Mouse (Mus musculus): ENCODE results near the gene Plxnc1. TPM values are rescaled to one million over a fixed set of nuclear protein-coding genes. Genes with fewer than 3 reads are reported as not detected.

The Plxnc1 gene
- polyA plus RNA-seq, 1 experiment, result 0.99 TPM

DNA sequence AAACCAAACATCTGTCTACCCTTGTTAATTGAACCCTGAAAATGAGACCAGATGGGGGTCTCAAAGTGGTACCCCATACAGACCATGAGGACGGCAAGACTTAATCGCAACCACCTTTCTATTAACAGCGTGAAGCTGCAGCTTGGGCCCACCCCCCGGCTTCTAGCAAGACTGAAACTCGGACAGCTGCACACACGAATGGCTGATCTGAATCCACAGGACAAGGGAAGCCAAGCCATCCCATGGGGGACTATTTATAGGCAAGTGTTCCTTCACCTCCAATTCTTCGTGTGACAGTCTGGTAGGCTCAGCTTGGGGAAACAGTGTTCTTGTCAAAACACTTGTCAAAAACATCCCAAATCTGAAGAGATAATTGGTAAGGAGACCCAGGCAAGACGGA lies 24.1 kb downstream of the Plxnc1 start:
- DNase-seq (ENCODE audit: low read depth), result no peak

DNA sequence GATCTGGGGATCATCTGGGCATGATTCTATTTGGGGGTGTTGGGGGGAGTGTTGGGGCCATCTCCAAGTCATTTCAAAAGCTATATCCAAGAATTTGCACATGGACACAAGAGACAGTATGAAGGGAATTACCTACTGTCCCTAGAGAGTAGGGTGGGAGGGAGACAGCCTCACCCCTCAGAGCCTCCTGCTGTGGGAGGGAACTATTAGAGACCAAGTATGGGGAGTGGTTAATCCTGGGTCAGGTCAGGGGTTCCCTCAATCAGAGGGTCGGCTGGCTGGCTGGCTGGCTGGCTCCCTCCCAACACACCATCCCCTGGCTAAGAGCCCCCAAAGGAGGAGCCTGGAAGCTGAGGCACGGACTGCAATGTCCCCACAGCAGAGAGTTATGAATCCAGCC lies 24.7 kb downstream of the Plxnc1 start:
- DNase-seq (ENCODE audit: low read depth), result no peak

DNA sequence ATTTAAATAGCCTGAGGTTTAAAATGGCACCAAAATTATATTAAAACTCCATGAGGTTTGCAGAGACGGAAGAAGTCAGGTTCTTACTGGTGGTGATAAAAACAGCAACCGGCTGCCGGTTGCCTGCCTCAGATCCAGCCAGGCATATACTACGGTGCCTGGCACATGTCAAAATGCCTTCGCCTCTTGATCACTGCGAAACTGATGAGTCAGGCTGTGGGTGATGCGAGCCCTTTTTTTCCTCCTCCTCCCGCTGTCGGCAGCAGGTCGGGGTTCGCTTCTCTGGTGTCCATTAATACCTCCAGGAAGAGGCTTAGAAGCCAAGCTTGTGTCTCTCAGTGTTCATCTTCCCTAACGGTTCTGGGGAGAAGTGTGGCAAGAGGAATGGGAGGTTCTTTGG lies 25.1 kb downstream of the Plxnc1 start:
- no peak for DNase-seq (ENCODE audit: low read depth)

DNA sequence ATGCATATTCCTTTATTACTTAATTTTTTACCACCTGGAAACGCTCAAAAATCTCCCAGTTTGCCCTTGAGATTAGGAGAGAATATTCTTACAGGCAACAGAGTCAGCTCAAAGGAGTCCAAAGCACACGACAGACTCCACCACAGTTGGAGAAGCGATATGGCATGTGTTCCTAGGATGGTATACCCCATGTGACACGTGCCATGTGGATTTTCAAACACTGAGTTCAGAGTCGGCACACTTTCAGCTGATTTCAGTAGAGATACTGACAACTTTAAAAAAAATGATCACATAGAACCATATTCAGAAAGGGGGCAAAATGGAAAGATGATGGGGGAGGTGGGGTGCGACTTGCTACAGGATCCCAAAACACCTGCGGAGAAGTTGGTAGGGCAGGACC lies 26.0 kb downstream of the Plxnc1 start:
- DNase-seq (ENCODE audit: low read depth), result no peak

DNA sequence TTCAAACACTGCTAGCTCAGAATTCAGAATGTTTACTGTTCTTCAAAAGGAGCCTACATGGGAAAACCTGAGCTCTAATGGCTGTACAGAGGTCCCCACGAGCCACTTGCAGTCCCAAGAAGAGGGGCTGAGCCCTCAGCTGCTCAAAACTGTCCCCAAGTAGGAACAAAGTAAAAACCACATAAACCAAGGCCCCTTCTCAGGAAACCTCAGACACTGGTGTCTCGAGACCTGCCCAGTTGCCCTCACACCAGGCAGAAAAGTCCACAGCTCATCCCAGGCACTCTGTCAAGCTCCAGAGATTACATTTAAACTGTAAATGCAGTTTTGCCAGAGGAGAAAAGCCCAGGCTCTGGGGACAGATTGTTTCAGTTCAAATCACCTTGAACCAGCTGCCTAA lies 26.6 kb downstream of the Plxnc1 start:
- no peak for DNase-seq (ENCODE audit: low read depth)

DNA sequence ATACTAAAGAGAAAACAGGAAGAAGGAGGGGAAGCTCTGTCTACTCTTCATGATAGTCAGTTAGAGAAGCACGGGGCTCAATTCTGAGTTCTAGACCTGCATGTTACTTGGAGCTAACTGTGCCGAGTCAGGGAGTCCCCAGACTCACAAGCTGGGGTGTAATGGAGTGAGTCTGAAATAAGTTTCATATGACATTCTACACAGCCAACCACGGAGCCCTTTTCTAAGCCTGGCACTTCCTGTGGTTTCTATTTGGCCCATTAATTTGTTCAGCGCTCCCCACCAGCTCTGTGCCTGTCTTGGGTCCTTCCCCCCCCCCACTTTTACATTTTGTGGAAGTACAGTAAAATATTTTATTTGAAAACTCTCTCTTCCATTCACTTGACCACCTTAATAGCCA lies 27.3 kb downstream of the Plxnc1 start:
- DNase-seq (ENCODE audit: low read depth), result no peak

DNA sequence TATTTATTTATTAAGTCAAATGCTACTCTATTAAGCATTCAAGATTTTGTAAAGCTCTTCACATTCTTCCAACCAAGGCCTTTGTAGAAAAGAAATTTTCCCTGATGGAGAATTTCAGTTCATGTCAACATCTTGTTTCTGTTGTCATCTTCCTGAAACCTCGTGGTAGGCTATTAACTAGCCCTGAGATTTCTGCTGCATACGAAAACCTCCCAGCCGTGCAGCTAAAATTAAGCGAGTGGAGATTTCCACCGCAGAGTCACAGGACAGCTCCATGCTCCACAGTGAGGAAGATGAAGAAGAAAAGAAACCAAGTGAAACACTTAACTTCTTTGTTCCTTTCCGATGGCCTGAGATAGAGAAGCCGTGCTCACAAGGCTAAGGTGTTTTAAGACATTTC lies 28.0 kb downstream of the Plxnc1 start:
- DNase-seq (ENCODE audit: low read depth), result no peak

DNA sequence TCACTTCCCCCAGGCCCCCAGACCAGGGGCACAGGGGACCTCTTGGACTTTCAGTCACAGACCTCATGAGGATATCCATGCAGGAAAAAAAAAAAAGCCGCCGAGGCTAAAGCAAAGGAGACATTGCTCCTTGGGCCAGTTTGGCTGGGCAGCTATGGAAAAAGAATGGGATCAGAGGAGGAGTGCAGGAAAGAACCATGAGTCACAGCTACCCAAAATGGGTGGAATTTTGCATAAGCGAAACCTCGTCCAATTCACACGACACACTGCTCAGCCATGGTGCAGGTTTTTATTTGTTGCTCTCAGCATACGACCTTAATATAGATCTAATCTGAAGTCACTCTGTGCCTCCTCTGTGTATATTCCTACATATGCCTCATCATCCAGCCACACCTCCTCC lies 28.9 kb downstream of the Plxnc1 start:
- no peak for DNase-seq (ENCODE audit: low read depth)

DNA sequence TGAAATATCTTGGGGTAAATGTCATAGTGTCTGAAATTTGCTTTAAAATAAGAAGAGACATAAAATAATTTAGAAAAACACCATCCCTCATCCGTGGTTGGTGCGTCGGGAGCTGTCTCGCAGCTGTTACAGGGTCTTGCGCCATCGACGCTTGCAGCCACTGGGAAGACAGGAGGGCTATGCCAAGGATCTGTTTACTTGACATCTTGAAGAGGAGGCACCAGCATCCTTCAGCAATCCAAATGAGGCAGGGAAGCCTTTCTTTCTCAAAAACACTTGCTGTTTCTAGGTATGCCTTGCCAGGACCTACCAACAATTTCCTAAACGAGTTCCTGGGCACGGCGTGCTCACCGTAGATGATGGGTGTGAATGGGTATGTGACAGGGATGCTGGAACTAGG lies 30.6 kb downstream of the Plxnc1 start:
- DNase-seq (ENCODE audit: low read depth), result no peak

DNA sequence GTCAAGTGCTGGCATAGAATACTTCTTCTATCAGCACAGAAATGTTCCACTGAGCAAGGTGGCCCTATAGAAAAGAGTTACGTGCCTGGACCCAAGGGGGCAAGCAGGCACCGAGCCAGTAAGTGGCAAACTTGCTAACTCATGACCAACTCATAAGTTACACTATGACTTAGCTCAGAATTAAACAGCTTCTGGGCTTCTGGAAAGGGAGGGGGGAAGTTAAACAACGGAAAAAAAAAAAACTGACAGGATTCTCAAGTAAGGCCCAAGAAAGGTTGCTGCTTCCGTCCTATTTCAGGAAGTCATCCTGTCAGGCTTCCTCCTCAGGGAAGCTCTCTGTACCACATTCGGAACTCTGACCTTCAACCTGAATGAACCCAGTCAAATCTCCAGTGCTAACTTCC lies 31.3 kb downstream of the Plxnc1 start:
- no peak for DNase-seq (ENCODE audit: low read depth)

DNA sequence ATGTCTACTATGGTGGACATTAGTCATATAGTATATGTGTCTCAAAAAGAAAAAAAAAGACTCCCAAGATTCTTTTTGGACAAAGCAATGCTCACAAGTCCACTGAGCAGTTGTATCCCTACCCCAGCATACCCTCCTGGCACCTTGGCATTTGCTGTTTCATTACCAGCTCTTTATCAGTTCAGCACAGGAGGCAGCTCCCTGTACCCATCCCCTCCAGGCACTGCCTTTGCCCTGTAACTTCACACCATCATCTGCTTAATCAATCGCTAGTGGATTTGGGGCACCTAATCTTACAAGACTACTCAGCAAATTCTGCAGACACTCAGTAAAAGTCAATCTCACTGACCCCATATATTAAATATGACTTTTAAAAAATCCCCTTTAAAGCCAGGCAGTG lies 32.1 kb downstream of the Plxnc1 start:
- DNase-seq (ENCODE audit: low read depth), result no peak

DNA sequence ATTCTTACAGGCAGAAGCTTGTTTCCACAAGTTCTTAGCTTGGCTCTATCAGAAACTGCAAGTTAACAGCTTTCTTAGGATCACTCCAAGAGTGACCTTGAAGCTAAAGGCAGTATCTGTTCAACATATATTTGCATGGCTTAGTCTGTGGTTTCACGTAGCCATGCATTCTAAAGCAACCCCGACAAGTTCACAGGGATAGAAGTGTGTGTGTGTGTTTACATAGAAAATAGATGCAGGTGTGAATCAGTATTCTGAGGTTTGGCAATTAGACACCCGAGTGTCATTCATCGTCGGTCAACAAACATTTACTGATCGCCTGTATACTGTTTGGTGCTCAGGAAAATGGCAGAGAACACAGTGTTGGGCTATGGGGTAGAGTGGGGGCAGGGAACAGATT lies 33.5 kb downstream of the Plxnc1 start:
- no peak for DNase-seq (ENCODE audit: low read depth)

DNA sequence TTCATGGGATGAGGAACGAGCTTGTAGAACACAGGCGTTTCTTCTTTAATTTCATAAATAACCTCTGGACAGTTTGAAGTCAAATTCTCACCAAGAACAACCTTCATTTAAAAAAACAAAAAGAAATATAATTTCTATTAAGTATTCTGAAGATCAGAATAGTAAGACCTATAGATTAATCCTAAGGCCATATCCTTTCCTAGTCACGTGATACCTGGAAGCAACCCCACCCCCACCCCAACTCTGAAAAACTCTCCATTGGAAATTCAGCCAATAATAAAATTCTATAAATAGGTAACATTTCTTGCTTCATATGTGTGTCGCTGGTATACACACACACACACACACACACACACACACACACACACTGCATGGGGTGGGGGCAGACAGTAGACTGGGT lies 34.1 kb downstream of the Plxnc1 start:
- DNase-seq (ENCODE audit: low read depth), result no peak

DNA sequence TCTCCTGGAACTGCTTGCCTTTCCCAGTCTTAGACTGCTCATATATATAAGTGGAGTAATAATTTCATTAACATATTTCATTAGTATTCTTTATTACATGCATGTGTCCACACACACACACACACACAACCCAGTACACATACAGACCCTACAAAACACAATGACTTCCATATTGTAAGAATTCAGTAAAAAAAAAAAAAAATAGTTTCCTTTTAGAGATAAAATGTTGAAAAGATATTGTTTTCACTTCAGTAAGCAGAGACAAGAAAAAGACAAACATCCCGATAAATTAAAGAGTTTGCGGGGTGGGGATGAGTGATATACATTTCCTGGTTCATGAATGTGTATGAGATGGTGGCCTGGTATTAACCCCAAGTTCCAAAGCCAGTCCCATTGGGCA lies 34.8 kb downstream of the Plxnc1 start:
- no peak for DNase-seq (ENCODE audit: low read depth)

DNA sequence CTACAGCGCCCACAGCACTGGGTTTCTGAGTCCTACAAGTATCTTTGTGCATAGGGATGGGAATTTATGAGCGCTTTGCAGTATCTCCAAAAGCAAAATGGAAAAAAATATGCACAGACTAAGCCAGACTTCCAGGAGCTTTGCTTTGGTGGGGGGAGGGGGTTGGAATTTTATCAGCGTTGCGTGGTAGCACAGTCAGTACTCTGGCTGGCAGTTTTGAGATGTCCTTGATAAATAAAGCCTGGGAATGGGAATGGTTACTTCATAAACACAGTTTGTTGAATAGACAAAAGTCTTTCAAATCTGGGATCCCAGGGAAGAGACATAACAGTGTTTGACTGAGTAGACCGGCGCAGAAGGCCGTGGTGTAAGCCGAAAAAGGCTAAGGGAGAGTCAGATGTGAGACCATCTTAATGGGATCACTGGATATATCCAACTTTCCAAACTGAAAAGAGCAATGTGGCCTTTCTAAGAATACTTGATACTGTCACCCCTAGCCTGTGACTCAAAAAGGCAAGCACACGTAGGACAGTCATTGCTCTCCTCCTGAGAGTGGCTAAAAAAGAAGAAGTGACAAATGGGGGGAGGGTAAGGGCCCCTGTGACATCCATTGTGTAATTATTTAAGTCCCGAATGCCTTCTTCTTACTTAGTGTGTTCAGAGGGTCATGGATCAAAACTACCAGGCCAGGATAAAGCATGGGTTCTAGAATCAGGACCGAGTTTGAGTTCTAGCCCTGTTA lies 35.5 kb downstream of the Plxnc1 start:
- no peak for DNase-seq (ENCODE audit: low read depth)

DNA sequence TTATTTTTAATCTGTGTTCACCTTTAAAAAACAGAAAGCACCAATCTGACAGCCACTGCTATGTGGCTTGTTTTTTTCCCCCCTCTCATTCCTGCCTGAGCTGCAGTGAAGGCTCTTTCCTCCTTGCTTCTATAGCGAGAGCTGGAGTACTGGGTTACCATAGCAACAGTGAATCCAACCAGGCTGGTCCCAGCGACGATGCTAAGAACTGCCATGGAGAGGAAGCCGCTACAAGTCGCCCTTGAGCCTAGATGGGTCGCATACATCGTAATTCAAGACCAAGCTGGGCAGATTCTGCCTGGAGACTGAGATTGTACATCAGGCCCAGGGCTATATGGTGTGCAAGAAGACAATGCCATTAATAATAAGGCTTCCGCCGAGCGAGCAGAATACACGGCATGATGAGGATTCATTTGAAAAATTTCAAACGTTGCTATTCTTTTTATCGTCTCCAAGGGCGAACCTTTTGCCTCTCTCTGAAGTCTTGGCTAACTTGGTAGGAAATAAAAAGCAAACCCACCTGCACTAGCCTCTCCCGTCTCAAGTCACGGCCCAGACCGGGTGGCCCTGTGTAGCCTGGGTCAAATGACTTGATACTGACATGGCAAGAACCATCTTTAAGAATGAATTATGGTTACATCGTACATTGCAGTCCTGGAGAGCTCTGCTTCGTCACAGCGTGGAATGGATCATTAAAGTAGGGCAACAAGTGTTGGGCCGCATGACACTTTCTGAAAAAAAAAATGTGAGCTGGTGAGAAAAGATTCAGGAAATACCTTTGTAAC lies 38.8 kb downstream of the Plxnc1 start:
- DNase-seq (ENCODE audit: low read depth), result no peak

DNA sequence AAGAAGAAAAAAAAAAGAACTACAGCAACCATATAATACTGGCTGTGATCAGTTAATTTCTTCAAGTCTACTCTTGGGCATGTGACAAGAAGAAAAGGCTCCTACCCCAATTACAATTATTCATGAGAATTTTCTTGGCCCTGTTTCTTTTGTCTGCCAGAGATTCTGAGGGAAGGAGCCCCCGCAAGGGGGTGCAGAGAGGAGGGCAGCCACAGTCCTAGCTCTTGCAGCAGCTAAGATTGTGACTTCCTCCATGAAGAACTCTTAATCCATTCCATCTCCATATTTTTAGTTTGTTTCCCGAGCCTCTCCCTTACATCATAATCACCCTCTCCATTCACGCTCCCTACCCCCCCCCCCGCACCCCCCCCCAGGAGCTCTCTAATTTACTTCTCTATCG lies 39.4 kb downstream of the Plxnc1 start:
- DNase-seq (ENCODE audit: low read depth), result no peak

DNA sequence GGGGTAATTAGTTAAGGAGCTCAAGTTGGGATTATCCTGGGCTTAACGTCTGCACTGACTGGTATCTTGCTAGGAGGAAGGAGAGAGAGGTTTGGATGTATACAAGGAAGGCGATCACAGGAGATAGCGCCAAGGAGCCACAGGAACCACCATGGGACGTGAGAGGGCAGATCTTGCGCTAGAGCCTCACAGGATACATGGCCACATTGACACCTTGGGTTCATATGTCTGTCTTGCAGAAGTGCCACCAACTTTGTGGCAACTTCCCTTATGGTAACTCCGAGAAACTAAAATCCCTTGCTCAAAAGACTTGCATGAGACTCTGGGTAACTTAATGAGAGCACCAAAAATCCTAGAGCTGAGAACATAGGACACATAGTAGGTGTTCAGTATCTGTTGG lies 47.7 kb downstream of the Plxnc1 start:
- no peak for DNase-seq (ENCODE audit: low read depth)

DNA sequence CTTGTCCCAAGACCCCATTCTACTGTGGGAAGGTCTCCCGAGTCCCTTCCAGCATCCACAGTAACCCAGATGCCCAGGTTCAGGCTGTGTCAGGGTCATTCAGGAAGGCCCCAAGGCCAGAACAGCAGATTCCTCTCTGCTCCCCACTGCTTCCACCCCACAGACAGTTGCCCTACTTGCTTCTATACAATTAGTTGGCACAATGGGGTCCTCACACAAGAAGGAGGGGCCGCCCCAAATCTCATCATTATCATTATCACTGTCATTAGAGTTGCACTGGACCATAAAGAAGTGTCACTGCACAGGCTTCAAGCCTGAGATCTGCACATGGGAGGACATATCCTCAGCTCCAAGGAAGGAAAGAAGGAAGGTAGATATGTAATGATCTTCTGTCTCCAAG lies 48.3 kb downstream of the Plxnc1 start:
- no peak for DNase-seq (ENCODE audit: low read depth)

DNA sequence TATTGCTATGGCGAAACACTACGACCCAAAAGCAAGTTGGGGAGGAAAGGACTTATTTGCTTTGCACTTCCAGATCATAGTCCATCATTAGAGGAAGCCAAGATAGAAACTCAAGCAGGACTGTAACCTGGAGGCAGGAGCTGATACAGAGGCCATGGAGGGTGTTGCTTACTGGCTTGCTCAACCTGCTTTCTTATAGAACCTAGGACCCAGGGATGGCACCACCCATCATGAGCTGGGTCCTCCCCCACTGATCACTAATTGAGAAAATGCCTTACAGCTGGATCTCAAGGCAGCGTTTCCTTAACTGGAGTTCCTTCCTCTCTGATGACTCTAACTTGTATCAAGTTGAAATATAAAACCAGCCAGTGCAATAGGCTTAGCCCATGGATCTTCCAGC lies 48.8 kb downstream of the Plxnc1 start:
- no peak for DNase-seq (ENCODE audit: low read depth)

DNA sequence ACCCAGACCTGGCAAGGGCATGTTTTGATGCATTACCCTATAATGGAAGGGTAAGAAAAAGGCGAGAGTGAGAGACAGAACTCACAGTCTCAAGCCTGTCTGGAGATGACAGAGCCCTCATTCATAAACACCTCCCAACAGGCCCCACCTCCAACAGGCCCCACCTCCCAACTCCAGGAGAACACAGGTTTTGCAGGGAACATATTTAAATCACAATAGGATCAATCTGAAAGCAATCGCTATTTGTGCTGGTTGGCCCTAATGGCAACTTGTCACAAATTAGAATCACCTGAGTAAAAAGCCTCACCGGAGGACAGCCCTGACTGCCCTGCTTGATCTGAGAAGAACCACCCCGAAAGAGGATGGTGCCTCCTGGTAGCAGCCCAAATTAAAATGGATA lies 54.9 kb downstream of the Plxnc1 start:
- DNase-seq (ENCODE audit: low read depth), result no peak

DNA sequence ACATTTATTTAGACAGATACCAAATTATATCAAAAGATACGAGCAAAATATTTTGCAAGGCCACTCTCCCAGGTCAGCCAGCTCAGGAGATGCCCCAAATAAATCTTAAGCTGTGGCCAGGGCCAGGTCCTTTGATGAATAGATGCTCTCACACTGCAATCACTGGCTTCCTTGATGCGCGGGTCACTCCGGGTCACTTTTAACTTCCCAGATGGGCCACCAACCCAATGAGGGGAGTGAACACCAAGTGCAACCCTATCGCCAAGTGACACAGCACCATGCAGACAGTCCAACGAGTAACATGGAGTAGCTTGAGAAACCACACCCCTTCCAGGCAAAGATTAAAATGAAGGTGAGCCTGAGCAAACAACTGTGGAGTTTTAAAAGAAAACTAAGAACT lies 61.4 kb downstream of the Plxnc1 start:
- DNase-seq (ENCODE audit: low read depth), result no peak

DNA sequence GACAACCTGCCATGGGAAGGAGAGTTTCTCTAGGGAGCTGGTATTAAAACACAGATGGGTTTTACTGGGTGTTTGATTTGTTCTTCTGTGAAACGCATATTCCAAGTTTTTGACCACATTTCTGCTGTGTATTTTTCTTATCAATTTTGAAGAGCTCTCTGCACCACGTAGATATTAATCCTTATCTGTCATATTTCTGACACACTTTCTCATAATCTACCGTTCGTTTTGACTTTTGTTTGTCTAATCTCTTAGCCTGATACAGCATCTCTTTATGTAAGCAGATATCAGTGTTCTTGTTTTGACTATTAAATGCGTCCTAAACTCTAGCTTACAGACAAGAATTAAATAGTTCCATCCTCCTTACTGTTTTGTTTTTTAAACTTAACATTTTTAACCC lies 73.1 kb downstream of the Plxnc1 start:
- no peak for DNase-seq (ENCODE audit: low read depth)

DNA sequence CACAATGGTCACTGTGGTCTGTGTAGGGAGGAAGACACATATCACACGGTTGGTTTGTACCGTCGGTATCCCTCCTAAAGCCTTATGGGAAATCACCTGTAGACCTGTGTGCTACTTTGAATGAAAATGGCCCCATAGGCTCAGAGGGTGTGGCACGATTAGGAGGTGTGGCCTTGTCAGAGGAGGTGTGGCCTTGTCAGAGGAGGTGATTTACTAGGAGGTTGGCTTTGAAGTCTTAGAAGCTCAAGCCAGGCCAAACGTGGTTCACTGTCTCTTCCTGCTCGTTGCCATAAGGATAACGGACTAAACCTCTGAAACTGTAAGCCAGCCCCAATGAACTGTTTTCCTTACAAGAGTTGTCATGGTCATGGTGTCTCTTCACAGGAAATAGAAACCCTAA lies 73.5 kb downstream of the Plxnc1 start:
- DNase-seq (ENCODE audit: low read depth), result no peak
